Mouse (Mus musculus) stomach, embryonic 16.5 days (tissue): ENCODE measurements around the gene Pax8. TPM values are rescaled to one million over a fixed set of nuclear protein-coding genes. Genes with fewer than 3 reads are reported as not detected.

Experiments
- ATAC-seq: fragments of 200-750 bp; cut with Nextera tagmentation; 2 replicates; pipeline ENCODE4 v1.8.0; 2017; ENCODE audit warnings: moderate number of reproducible peaks, moderate TSS enrichment; ENCODE audit not compliant: insufficient read depth, low FRiP score
- H3K27ac ChIP-seq: fragments of 300-500 bp; sonication (generic); 2 replicates; pipeline ENCODE4 v1.5.1; 2014; ENCODE audit warnings: low read length
- H3K27me3 ChIP-seq: fragments of 300-500 bp; sonication (generic); 2 replicates; pipeline ENCODE4 v1.6.1; 2014; ENCODE audit warnings: low read length, control low read depth, mixed read lengths; ENCODE audit not compliant: control insufficient read depth, insufficient read depth
- H3K36me3 ChIP-seq: fragments of 300-500 bp; sonication (generic); 2 replicates; pipeline ENCODE4 v1.6.1; 2014; ENCODE audit warnings: low read length; ENCODE audit not compliant: control insufficient read depth, insufficient read depth
- H3K4me1 ChIP-seq: fragments of 300-500 bp; sonication (generic); 2 replicates; pipeline ENCODE4 v1.6.1; 2014; ENCODE audit warnings: low read length, control low read depth, mixed read lengths; ENCODE audit not compliant: control insufficient read depth, insufficient read depth
- H3K4me2 ChIP-seq: fragments of 300-500 bp; sonication (generic); 2 replicates; pipeline ENCODE4 v1.6.1; 2014; ENCODE audit warnings: low read depth, low read length, mixed read lengths
- H3K4me3 ChIP-seq: fragments of 300-500 bp; sonication (generic); replicated peaks from 2 replicates; pipeline ENCODE4 v1.5.1; 2014; ENCODE audit warnings: mild to moderate bottlenecking, low read length
- H3K9ac ChIP-seq: fragments of 300-500 bp; sonication (generic); 2 replicates; pipeline ENCODE4 v1.6.1; 2014; ENCODE audit warnings: low read length
- H3K9me3 ChIP-seq: fragments of 300-500 bp; sonication (generic); replicated peaks from 2 replicates; pipeline ENCODE4 v1.6.1; 2016; ENCODE audit warnings: low read length, control low read depth; ENCODE audit not compliant: control insufficient read depth
- WGBS: fragments of 180-500 bp; shearing (Covaris S2); extraction: QIAGEN DNeasy Blood & Tissue Kit; methylation state at CpG from one replicate; pipeline ENCODE4 v1.1.7; 2014; 5-methylcytosine and 5-hydroxymethylcytosine counted together
- polyA plus RNA-seq: library from polyadenylated mRNA; unstranded; fragments of >200 nt; fragmentation: Nextera tagmentation; extraction: Ambion mirVana; gene quantifications from 2 replicates; pipeline ENCODE4 v1.2.1, GENCODE M21; 2015

Gene Pax8
- polyA plus RNA-seq, 1 experiment from 2014 or later, result 0.17 TPM

DNA sequence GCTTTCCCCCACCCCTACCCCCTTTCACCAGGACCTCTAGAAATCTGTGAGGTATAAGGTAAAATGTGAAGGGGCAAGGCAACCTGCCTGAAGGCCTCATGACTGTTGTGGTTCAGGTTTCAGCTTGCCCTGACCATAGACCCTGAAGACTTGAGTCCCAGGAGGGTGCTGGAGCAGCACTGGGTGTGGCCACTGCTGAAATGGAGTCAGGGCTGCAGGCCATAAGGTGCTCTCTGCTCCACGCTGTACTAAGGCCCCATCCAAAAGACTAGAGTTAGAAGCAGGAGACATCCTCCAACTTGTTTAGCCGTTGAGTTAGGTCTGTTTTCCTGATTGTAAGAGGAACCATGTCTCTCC, 88.5 kb downstream of the Pax8 start:
- no peaks in the 10 kb centered on the region for H3K9me3 ChIP-seq
- H3K27me3 ChIP-seq, result no peaks in the 10 kb centered on the region
- H3K4me3 ChIP-seq, result no peak overlapping the region
- peaks cover 9% of the 10 kb centered on the region; the same call in 1 of the 2 replicates for H3K4me1 ChIP-seq
- H3K27ac ChIP-seq, result no peak overlapping the region
- H3K36me3 ChIP-seq, result no peaks in the 10 kb centered on the region
- H3K4me2 ChIP-seq, result no peak overlapping the region
- WGBS, result 72% methylated on average over 2 of the region's 2 CpGs
- no peak for ATAC-seq
- H3K9ac ChIP-seq, result no peak overlapping the region

DNA sequence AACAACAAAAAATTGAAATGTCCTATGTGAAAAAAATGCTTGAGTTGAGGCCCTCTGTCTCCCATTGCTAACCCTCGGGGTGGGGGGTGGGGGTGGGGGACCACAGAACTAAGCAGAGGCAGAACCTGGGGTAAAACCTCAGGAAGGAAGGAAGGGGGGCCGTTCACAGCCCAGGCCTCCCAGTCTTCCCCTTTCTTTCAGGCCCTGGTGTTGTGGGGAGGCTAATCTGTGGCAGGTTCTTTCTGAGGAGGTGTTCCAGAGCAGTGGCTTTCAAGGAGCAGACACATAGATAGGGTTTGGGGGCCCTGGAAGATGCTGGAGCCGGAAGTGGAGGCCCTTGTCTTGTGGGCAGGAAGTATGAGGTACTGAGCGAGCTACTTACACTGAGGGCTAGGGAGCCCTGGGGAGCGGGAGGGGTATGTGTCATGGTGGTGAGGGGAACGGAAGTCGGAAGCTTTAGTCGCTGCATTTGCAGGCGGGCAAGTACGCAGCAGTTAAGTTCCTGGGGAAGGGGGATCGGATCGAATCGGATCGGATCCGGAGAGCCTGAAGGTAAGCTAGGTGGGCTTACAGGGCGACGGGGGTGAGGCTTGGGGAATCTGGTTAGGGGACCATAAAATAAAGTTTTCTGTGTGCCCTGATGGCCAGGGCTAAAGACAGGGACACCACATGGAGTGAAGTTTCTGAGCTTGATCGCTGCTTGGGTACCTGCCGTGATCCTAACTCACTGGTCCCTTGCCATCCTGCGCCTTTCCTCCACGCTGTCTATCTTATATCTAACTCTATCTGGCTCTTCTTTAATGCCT, 89.0 kb downstream of the Pax8 start:
- H3K27ac ChIP-seq, result no peak overlapping the region
- 78% methylated on average over 21 of the region's 21 CpGs for WGBS

DNA sequence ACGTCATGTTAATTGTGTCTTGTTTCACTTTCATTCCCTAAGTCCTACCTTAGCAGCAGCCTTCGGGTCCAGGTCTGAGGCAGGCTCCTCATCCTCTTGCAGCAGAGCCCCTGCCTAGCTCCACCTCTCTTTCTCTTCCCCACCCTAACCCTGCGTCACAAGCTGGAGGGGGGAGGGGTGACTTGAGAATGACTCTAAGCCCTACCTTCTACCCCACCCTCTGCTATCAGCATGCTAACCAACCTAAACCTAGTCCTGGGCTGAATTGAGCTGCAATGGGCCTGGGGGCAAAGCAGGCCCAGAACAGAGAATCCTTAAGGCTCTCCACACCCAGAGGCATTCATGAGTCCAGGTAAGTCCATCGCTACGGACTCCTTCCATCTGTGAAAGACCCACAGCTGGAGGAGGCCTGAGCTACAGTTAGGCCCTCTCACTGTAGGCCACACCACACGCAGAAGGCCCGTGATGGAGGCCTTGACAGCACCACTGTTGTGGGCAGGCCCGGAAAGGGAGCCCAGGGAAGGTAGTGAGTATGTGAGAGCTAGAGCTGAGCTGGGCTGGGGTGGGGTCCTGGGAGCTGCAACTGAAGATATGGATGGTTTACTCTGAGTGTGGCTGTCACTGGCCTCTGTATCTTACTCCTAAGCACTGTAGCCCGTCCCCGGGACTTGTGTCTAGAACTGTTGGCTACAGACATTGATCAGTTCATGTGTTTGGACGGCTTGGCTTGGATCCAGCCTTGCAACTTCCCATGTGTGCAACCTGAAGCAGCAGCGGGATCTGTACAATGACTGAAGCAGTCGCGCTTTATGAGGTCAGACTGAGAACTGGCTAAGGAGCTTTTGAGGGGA, 90.1 kb downstream of the Pax8 start:
- Histone ChIP-seq H3K9ac (no peak overlapping the region), H3K27me3 (no peaks in the 10 kb centered on the region), H3K4me2 (0 out of 2 replicates have a peak overlapping the region, but pooled peaks have one; percentile 17), H3K4me3 (no peak overlapping the region), H3K9me3 (no peaks in the 10 kb centered on the region), H3K36me3 (no peaks in the 10 kb centered on the region), H3K4me1 (peaks cover 9% of the 10 kb centered on the region; the same call in 1 of the 2 replicates), H3K27ac (peak overlapping the region; percentile 62)
- peak; percentile 85 for ATAC-seq
- 73% methylated on average over 14 of the region's 14 CpGs for WGBS

More for the DNA sequence above, 89.0 kb downstream of the Pax8 start:
- H3K27me3 ChIP-seq, result no peaks in the 10 kb centered on the region
- no peaks in the 10 kb centered on the region for H3K9me3 ChIP-seq
- H3K9ac ChIP-seq, result no peak overlapping the region
- H3K4me2 ChIP-seq, result no peak overlapping the region
- no peak for ATAC-seq
- 0 out of 2 replicates have a peak overlapping the region, but pooled peaks have one; percentile 4 for H3K4me3 ChIP-seq
- no peaks in the 10 kb centered on the region for H3K36me3 ChIP-seq
- peaks cover 9% of the 10 kb centered on the region; the same call in 1 of the 2 replicates for H3K4me1 ChIP-seq

DNA sequence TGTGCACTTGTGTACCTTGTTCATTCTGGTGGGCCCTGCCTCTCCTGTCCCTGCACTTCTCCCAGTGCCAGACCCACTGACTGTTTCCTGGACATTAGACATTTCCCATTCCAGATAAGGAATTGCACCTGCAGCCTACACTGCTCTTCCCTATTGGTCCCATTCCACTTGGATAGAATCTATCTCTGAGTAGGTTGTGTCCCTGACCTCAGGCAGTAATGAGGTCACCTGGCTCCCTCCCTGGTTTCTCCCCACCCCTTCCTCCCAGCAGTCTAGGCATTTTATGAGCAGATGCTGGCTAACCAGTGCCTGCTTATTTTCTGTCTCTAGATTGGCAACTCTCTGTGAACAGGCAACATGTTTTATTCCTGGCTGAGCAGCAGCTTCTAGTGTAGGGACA, 91.0 kb downstream of the Pax8 start:
- Histone ChIP-seq H3K27me3 (no peaks in the 10 kb centered on the region), H3K27ac (peak overlapping the region; percentile 62; the same call in 1 of the 2 replicates), H3K9ac (no peak overlapping the region; the same call in 1 of the 2 replicates), H3K4me2 (no peak overlapping the region), H3K36me3 (no peaks in the 10 kb centered on the region), H3K4me3 (no peak overlapping the region), H3K4me1 (peaks cover 9% of the 10 kb centered on the region; the same call in 1 of the 2 replicates), H3K9me3 (no peaks in the 10 kb centered on the region)
- ATAC-seq, result no peak

DNA sequence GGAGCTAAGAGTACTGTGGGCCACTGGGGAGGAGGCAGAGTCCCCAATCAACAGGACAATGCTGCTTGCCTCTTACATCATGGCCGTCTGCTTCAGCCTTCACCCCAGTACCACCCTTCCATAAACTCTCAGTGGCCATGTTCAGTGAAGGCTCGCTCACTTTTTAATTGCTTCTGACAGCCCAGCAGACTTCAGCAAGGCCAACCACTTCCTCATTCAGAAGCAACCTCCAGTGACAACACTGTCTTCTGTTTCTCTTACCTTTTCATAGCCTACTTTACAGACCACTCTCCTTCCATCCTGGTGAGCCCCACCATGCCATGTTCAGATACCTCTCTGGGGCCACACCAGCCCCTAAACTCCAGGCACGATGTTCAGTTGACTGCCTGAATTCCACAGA, 91.8 kb downstream of the Pax8 start:
- WGBS, result 81% methylated on average over 3 of the region's 3 CpGs
- Histone ChIP-seq H3K4me3 (no peak overlapping the region), H3K9me3 (no peaks in the 10 kb centered on the region), H3K4me2 (no peak overlapping the region), H3K36me3 (no peaks in the 10 kb centered on the region), H3K9ac (no peak overlapping the region), H3K4me1 (peaks cover 9% of the 10 kb centered on the region; the same call in 1 of the 2 replicates), H3K27ac (no peak overlapping the region), H3K27me3 (no peaks in the 10 kb centered on the region)
- no peak for ATAC-seq

DNA sequence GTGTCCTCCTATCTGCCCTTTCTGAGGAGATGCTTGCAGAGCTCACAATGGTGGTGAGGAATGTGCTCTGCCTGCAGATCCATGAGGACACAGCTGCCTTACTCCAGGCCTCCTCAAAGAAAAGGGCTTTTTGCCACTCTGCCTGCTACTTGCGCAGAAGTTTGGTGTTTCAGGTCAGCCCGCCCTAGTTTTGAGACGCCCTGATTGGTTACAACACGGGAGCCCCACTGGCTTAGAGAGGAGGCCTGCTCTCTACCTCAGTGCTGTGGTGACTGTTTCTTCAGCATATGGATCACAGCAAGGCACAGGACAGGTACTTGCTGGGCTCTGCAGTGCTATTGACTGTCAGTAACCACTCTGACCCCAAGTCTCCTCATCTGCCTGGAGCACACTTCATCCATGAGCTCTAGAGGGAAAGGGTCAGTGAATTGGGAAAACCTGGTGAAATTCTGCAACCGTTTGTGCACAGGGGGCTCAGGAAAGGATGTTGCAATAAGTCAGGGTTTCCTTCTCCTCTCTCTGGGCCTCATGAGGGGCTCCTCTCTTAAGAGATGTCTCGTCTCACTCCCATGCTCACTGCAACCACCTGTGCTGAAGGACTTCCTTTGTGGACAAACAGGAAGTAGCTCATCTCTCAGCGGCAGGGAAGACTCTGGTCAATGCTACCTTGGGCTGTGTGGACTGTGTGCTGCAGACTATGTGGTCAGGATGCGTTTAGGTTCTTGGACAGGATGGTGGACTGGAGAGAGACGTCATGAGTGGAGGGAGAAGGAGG, 92.8 kb downstream of the Pax8 start:
- H3K27me3 ChIP-seq, result no peaks in the 10 kb centered on the region
- WGBS, result 71% methylated on average over 9 of the region's 9 CpGs
- H3K4me3 ChIP-seq, result no peak overlapping the region
- H3K27ac ChIP-seq, result no peak overlapping the region
- no peak overlapping the region for H3K9ac ChIP-seq
- H3K4me2 ChIP-seq, result no peak overlapping the region
- H3K36me3 ChIP-seq, result no peaks in the 10 kb centered on the region
- H3K4me1 ChIP-seq, result peaks cover 9% of the 10 kb centered on the region; the same call in 1 of the 2 replicates
- H3K9me3 ChIP-seq, result no peaks in the 10 kb centered on the region
- no peak for ATAC-seq

DNA sequence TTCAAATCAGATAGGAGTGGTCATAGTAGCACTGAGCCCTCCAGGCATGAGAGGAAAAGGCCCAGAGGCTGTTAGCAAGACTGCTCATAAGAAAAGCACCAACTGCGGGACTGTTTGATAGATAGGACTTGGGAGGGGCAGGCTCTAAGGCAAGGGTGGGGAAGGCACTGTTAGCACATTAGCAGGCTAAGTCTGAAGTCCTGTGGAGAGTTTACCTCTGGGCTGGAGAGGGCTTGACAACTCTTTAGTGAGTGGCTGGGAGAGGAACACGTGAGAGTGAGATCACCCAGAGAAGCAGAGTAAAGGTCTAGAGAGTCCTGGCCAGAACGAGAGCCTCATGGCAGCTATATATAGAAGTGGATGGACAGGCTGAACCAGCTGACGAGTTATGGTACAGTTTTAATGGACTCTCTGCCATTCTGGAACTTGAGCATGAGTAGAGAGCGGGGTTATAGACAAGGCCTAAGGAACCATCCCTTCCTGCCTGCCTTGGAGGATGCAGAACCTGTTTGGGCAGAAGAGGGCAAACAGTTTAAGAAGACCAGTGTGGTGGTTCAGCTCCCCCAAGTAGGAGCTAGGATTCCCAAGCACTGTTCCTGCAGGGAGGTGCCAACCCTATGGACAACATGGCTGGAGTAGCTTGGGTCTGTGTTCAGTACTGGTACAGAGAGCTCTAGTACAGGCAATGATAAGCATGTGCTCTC, 96.5 kb downstream of the Pax8 start:
- peak overlapping the region; percentile 80 for H3K27ac ChIP-seq
- WGBS, result 58% methylated on average over 5 of the region's 5 CpGs

More for the DNA sequence above, 96.5 kb downstream of the Pax8 start:
- peak; percentile 95 for ATAC-seq
- no peaks in the 10 kb centered on the region for H3K9me3 ChIP-seq
- H3K4me2 ChIP-seq, result no peak overlapping the region
- no peaks in the 10 kb centered on the region for H3K4me1 ChIP-seq
- H3K9ac ChIP-seq, result no peak overlapping the region
- H3K36me3 ChIP-seq, result no peaks in the 10 kb centered on the region
- no peak overlapping the region for H3K4me3 ChIP-seq
- no peaks in the 10 kb centered on the region for H3K27me3 ChIP-seq
